Mouse (Mus musculus): Measurements from ENCODE around the gene Srrd. TPM values are rescaled to one million over a fixed set of nuclear protein-coding genes. Genes with fewer than 3 reads are reported as not detected.

Gene Srrd
- polyA plus RNA-seq, 1 experiment from 2014 or later = 36.5 TPM

GRCm38 (mm10) chr5:112317328-112317727 lies 25.5 kb downstream of the Srrd start:
- ATAC-seq (replicated peaks; ENCODE audit: low FRiP score) = no peak
- Histone ChIP-seq H3K4me1 (replicated peaks; ENCODE audit: control insufficient read depth, insufficient read depth, low read length) (peaks cover 8% of the 10 kb centered on the region; the same call in 1 of the 2 replicates), H3K27me3 (replicated peaks; ENCODE audit: control insufficient read depth, insufficient read depth, low read length) (no peaks in the 10 kb centered on the region), H3K9me3 (ENCODE audit: control insufficient read depth, low read length) (no peaks in the 10 kb centered on the region), H3K4me3 (ENCODE audit: low read depth, low read length) (no peak overlapping the region), H3K4me2 (no peak overlapping the region), H3K27ac (ENCODE audit: low read depth, low read length) (no peak overlapping the region), H3K36me3 (ENCODE audit: control insufficient read depth, insufficient read depth, low read length) (peaks cover 11% of the 10 kb centered on the region; the same call in 1 of the 2 replicates), H3K9ac (ENCODE audit: low read depth, low read length) (no peak overlapping the region)
- WGBS = 43% methylated on average over 5 of the region's 5 CpGs
- DNase-seq (ENCODE audit: low spot score) = no peak

GRCm38 (mm10) chr5:112316468-112316867 lies 26.4 kb downstream of the Srrd start:
- Histone ChIP-seq H3K36me3 (ENCODE audit: control insufficient read depth, insufficient read depth, low read length) (peaks cover 11% of the 10 kb centered on the region; the same call in 1 of the 2 replicates), H3K9me3 (ENCODE audit: control insufficient read depth, low read length) (no peaks in the 10 kb centered on the region), H3K9ac (ENCODE audit: low read depth, low read length) (no peak overlapping the region), H3K27ac (ENCODE audit: low read depth, low read length) (no peak overlapping the region), H3K27me3 (replicated peaks; ENCODE audit: control insufficient read depth, insufficient read depth, low read length) (no peaks in the 10 kb centered on the region), H3K4me1 (replicated peaks; ENCODE audit: control insufficient read depth, insufficient read depth, low read length) (peaks cover 8% of the 10 kb centered on the region; the same call in 1 of the 2 replicates), H3K4me3 (ENCODE audit: low read depth, low read length) (no peak overlapping the region), H3K4me2 (no peak overlapping the region)
- DNase-seq (ENCODE audit: low spot score) (no peak), ATAC-seq (replicated peaks; ENCODE audit: low FRiP score) (no peak)
- whole genome bisulfite sequencing = 83% methylated on average over 5 of the region's 5 CpGs

GRCm38 (mm10) chr5:112313222-112313885 lies 29.5 kb downstream of the Srrd start:
- DNase-seq (ENCODE audit: low spot score) (no peak), ATAC-seq (replicated peaks; ENCODE audit: low FRiP score) (no peak)
- Histone ChIP-seq H3K27me3 (replicated peaks; ENCODE audit: control insufficient read depth, insufficient read depth, low read length) (no peaks in the 10 kb centered on the region), H3K4me2 (no peak overlapping the region), H3K27ac (ENCODE audit: low read depth, low read length) (no peak overlapping the region), H3K9me3 (ENCODE audit: control insufficient read depth, low read length) (no peaks in the 10 kb centered on the region), H3K4me3 (ENCODE audit: low read depth, low read length) (no peak overlapping the region), H3K4me1 (replicated peaks; ENCODE audit: control insufficient read depth, insufficient read depth, low read length) (0 out of 2 replicates have a peak, but pooled peaks cover 2% of the 10 kb centered on the region), H3K36me3 (ENCODE audit: control insufficient read depth, insufficient read depth, low read length) (peaks cover 28% of the 10 kb centered on the region; the same call in 1 of the 2 replicates), H3K9ac (ENCODE audit: low read depth, low read length) (no peak overlapping the region)
- 85% methylated on average over 11 of the region's 11 CpGs for WGBS

GRCm38 (mm10) chr5:112305842-112306241 lies 37.0 kb downstream of the Srrd start:
- Histone ChIP-seq H3K4me3 (ENCODE audit: low read depth, low read length) (no peak overlapping the region), H3K27me3 (replicated peaks; ENCODE audit: control insufficient read depth, insufficient read depth, low read length) (no peaks in the 10 kb centered on the region), H3K4me2 (no peak overlapping the region), H3K27ac (ENCODE audit: low read depth, low read length) (no peak overlapping the region), H3K9me3 (ENCODE audit: control insufficient read depth, low read length) (no peaks in the 10 kb centered on the region), H3K9ac (ENCODE audit: low read depth, low read length) (no peak overlapping the region), H3K4me1 (replicated peaks; ENCODE audit: control insufficient read depth, insufficient read depth, low read length) (peaks cover 10% of the 10 kb centered on the region; the same call in 1 of the 2 replicates), H3K36me3 (ENCODE audit: control insufficient read depth, insufficient read depth, low read length) (peaks cover 28% of the 10 kb centered on the region; the same call in 1 of the 2 replicates)
- WGBS = 88% methylated on average over 5 of the region's 5 CpGs
- ATAC-seq (replicated peaks; ENCODE audit: low FRiP score) (no peak), DNase-seq (ENCODE audit: low spot score) (no peak)

- peak; percentile 74 for ATAC-seq (replicated peaks; ENCODE audit: low FRiP score)
- Histone ChIP-seq H3K4me3 (ENCODE audit: low read depth, low read length) (no peak overlapping the region), H3K27me3 (replicated peaks; ENCODE audit: control insufficient read depth, insufficient read depth, low read length) (no peaks in the 10 kb centered on the region), H3K36me3 (ENCODE audit: control insufficient read depth, insufficient read depth, low read length) (peaks cover 6% of the 10 kb centered on the region; the same call in 1 of the 2 replicates), H3K4me2 (no peak overlapping the region), H3K4me1 (replicated peaks; ENCODE audit: control insufficient read depth, insufficient read depth, low read length) (peaks cover 34% of the 10 kb centered on the region), H3K9me3 (ENCODE audit: control insufficient read depth, low read length) (no peaks in the 10 kb centered on the region), H3K27ac (ENCODE audit: low read depth, low read length) (peak overlapping the region; percentile 71; the same call in 1 of the 2 replicates), H3K9ac (ENCODE audit: low read depth, low read length) (no peak overlapping the region)
- WGBS = 85% methylated on average over 5 of the region's 5 CpGs
- no peak for DNase-seq (ENCODE audit: low spot score)
Measured at GRCm38 (mm10) chr5:112302310-112302709, 40.5 kb downstream of the Srrd start.

GRCm38 (mm10) chr5:112301694-112302093 lies 41.1 kb downstream of the Srrd start:
- Histone ChIP-seq H3K27me3 (replicated peaks; ENCODE audit: control insufficient read depth, insufficient read depth, low read length) (no peaks in the 10 kb centered on the region), H3K4me3 (ENCODE audit: low read depth, low read length) (no peak overlapping the region), H3K36me3 (ENCODE audit: control insufficient read depth, insufficient read depth, low read length) (peaks cover 6% of the 10 kb centered on the region; the same call in 1 of the 2 replicates), H3K4me1 (replicated peaks; ENCODE audit: control insufficient read depth, insufficient read depth, low read length) (peaks cover 40% of the 10 kb centered on the region), H3K9ac (ENCODE audit: low read depth, low read length) (no peak overlapping the region), H3K4me2 (no peak overlapping the region), H3K27ac (ENCODE audit: low read depth, low read length) (peak overlapping the region; percentile 65; the same call in 1 of the 2 replicates), H3K9me3 (ENCODE audit: control insufficient read depth, low read length) (no peaks in the 10 kb centered on the region)
- WGBS = 83% methylated on average over 4 of the region's 4 CpGs
- ATAC-seq (replicated peaks; ENCODE audit: low FRiP score) (no peak), DNase-seq (ENCODE audit: low spot score) (no peak)

- H3K4me3 ChIP-seq (ENCODE audit: low read depth, low read length) = no peak overlapping the region
- no peak overlapping the region for H3K4me2 ChIP-seq
- DNase-seq (ENCODE audit: low spot score) (no peak), ATAC-seq (replicated peaks; ENCODE audit: low FRiP score) (no peak)
- 90% methylated on average over 6 of the region's 6 CpGs for WGBS
- H3K9me3 ChIP-seq (ENCODE audit: control insufficient read depth, low read length) = no peaks in the 10 kb centered on the region
- H3K9ac ChIP-seq (ENCODE audit: low read depth, low read length) = no peak overlapping the region
- H3K36me3 ChIP-seq (ENCODE audit: control insufficient read depth, insufficient read depth, low read length) = peaks cover 2% of the 10 kb centered on the region; the same call in 1 of the 2 replicates
- peaks cover 49% of the 10 kb centered on the region for H3K4me1 ChIP-seq (replicated peaks; ENCODE audit: control insufficient read depth, insufficient read depth, low read length)
- H3K27me3 ChIP-seq (replicated peaks; ENCODE audit: control insufficient read depth, insufficient read depth, low read length) = no peaks in the 10 kb centered on the region
- no peak overlapping the region for H3K27ac ChIP-seq (ENCODE audit: low read depth, low read length)
Measured at GRCm38 (mm10) chr5:112300721-112301308, 42.0 kb downstream of the Srrd start.

GRCm38 (mm10) chr5:112300112-112300511 lies 42.7 kb downstream of the Srrd start:
- H3K4me1 ChIP-seq (replicated peaks; ENCODE audit: control insufficient read depth, insufficient read depth, low read length) = peaks cover 56% of the 10 kb centered on the region
- H3K27me3 ChIP-seq (replicated peaks; ENCODE audit: control insufficient read depth, insufficient read depth, low read length) = no peaks in the 10 kb centered on the region
- no peak for ATAC-seq (replicated peaks; ENCODE audit: low FRiP score)
- no peak for DNase-seq (ENCODE audit: low spot score)
- no peaks in the 10 kb centered on the region for H3K9me3 ChIP-seq (ENCODE audit: control insufficient read depth, low read length)
- no peak overlapping the region for H3K4me2 ChIP-seq
- H3K9ac ChIP-seq (ENCODE audit: low read depth, low read length) = no peak overlapping the region
- 83% methylated on average over 2 of the region's 2 CpGs for WGBS
- no peak overlapping the region for H3K4me3 ChIP-seq (ENCODE audit: low read depth, low read length)
- H3K27ac ChIP-seq (ENCODE audit: low read depth, low read length) = no peak overlapping the region
- 0 out of 2 replicates have a peak, but pooled peaks cover 2% of the 10 kb centered on the region for H3K36me3 ChIP-seq (ENCODE audit: control insufficient read depth, insufficient read depth, low read length)

Data from liver, embryonic 11.5 days (tissue).